Mouse (Mus musculus) olfactory bulb, adult 2 months (tissue): Measurements from ENCODE around the gene Large1.

Experiments
- CTCF ChIP-seq: fragments of 200-500 bp; IDR thresholded peaks from 2 replicates; pipeline ENCODE4 v1.5.1; 2012; ENCODE audit warnings: low read depth, mild to moderate bottlenecking, low read length, moderate library complexity; ENCODE audit not compliant: insufficient read depth
- POLR2A ChIP-seq: fragments of 200-500 bp; IDR thresholded peaks from 2 replicates; pipeline ENCODE4 v1.6.1; 2012; ENCODE audit warnings: mild to moderate bottlenecking, low read depth, low read length, moderate library complexity; ENCODE audit not compliant: insufficient read depth

DNA sequence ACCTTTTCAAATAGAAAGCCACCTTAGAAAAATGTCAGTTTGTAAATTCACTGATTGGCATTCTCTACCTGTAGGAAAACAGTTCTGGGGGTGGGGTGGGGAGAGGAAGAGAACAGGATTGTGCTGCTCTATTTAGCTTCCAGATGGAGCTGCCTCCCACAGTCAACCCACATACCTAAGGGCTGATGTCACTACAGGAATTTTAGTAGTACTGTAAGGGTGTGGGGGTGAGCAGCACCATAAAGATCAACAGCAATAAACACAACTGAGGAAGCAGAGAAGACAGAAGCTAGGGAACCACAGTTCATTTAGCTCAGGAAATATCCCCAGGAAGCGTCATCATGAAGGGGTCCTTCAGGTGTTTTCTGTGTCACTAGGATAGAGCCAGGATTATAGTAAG, 174.9 kb downstream of the Large1 start:
- TF ChIP-seq CTCF (no peak), POLR2A (no peak)
